Mouse (Mus musculus) ES-E14 (cell line): ENCODE data around the gene Lsg1. TPM values are rescaled to one million over a fixed set of nuclear protein-coding genes. Genes with fewer than 3 reads are reported as not detected.

ENCODE experiments used
- DNase-seq: peaks from one replicate; pipeline ENCODE4 v3.0.0-alpha.2; 2013; ENCODE audit warnings: low read depth, low spot score
- H3K27ac ChIP-seq: 2 replicates; pipeline ENCODE4 v1.5.1; 2012; ENCODE audit warnings: low read depth, mild to moderate bottlenecking, low read length, moderate library complexity, mixed read lengths; ENCODE audit not compliant: poor library complexity, insufficient read depth, severe bottlenecking
- H3K36me3 ChIP-seq: 2 replicates; pipeline ENCODE4 v1.6.1; 2012; ENCODE audit warnings: mild to moderate bottlenecking, low read length, moderate library complexity, mixed read lengths; ENCODE audit not compliant: control insufficient read depth, poor library complexity, insufficient read depth, severe bottlenecking
- H3K4me1 ChIP-seq, 2 experiments: fragments of 150-350 bp in 1 of 2; sonication (generic) in 1 of 2; 2 replicates each; pipeline ENCODE4 v1.6.1; 2012; ENCODE audit warnings: low read length in 2 of 2, mild to moderate bottlenecking in 1 of 2, mixed read lengths in 1 of 2; ENCODE audit not compliant: control insufficient read depth in 2 of 2, insufficient read depth in 2 of 2, poor library complexity in 1 of 2
- H3K4me3 ChIP-seq, 2 experiments: fragments of 150-350 bp in 1 of 2; sonication (generic) in 1 of 2; 2 replicates each; pipeline ENCODE4 v1.5.1; 2012; ENCODE audit warnings: low read length in 2 of 2, low read depth in 1 of 2, mild to moderate bottlenecking in 1 of 2, mixed read lengths in 1 of 2; ENCODE audit not compliant: insufficient read depth in 1 of 2, poor library complexity in 1 of 2, severe bottlenecking in 1 of 2
- H3K9ac ChIP-seq: 2 replicates; pipeline ENCODE4 v1.6.1; 2012; ENCODE audit warnings: low read depth, mild to moderate bottlenecking, low read length, mixed read lengths; ENCODE audit not compliant: poor library complexity, insufficient read depth, severe bottlenecking
- H3K9me3 ChIP-seq: fragments of 150-350 bp; sonication (generic); 2 replicates; pipeline ENCODE4 v1.6.1; 2012; ENCODE audit warnings: low read depth, mild to moderate bottlenecking, low read length; ENCODE audit not compliant: control insufficient read depth, insufficient read depth
- CHD2 ChIP-seq: IDR thresholded peaks from 2 replicates; pipeline ENCODE4 v1.6.1; 2014; ENCODE audit warnings: mild to moderate bottlenecking, low read depth, low read length, inconsistent platforms
- HCFC1 ChIP-seq: IDR thresholded peaks from 2 replicates; pipeline ENCODE4 v1.6.1; 2012; ENCODE audit warnings: low read length, inconsistent platforms, borderline replicate concordance; ENCODE audit not compliant: insufficient read depth
- MAFK ChIP-seq: IDR thresholded peaks from 2 replicates; pipeline ENCODE4 v1.6.1; 2014; ENCODE audit warnings: mild to moderate bottlenecking, low read depth, low read length, inconsistent platforms; ENCODE audit not compliant: insufficient read depth
- ZC3H11A ChIP-seq: IDR thresholded peaks from 2 replicates; pipeline ENCODE4 v1.6.1; 2012; ENCODE audit warnings: low read depth, mild to moderate bottlenecking, inconsistent platforms, low read length, borderline replicate concordance
- ZNF384 ChIP-seq: IDR thresholded peaks from 2 replicates; pipeline ENCODE4 v1.6.1; 2012; ENCODE audit warnings: low read depth, low read length, inconsistent platforms
- in situ Hi-C, 2 experiments: fragments of 600-800 bp; cut with MboI; formaldehyde crosslinking; loops; one replicate each; pipeline ENCODE4 v1.15.1; 2025; ENCODE audit warnings: low sequenced_read_pairs in 2 of 2, inconsistent platforms in 1 of 2; ENCODE audit not compliant: unreplicated experiment in 2 of 2
- total RNA-seq: library from RNA; depleted of rRNA; stranded (reverse); fragments of 300-350 nt; gene quantifications from 2 replicates; pipeline ENCODE4 v1.2.3, GENCODE M21; 2012

Gene Lsg1
- total RNA-seq, 1 experiment, result 87.2 TPM

- H3K4me1 ChIP-seq, result peaks cover 0 to 3% of the 10 kb centered on the region in 2 experiments; a peak in 2 of 4 replicates
- no peak overlapping the region for H3K9ac ChIP-seq
- TF ChIP-seq CHD2 (no peak), HCFC1 (no peak)
- in situ Hi-C loops, result no loop called here
- no peak overlapping the region for H3K27ac ChIP-seq
- no peaks in the 10 kb centered on the region for H3K36me3 ChIP-seq
- DNase-seq, result no peak
- H3K9me3 ChIP-seq, result no peaks in the 10 kb centered on the region
- no peak overlapping the region for H3K4me3 ChIP-seq
These were observed 56.6 kb downstream of the Lsg1 start for GRCm38 (mm10) chr16:30530815-30531214.

- H3K4me1 ChIP-seq, result peaks cover 0 to 6% of the 10 kb centered on the region in 2 experiments; a peak in 2 of 4 replicates
- no peak for TF ChIP-seq HCFC1
- TF ChIP-seq MAFK, result no peak
- no peak for TF ChIP-seq CHD2
- no peak for TF ChIP-seq ZC3H11A
- no peak for TF ChIP-seq ZNF384
- no peaks in the 10 kb centered on the region for H3K36me3 ChIP-seq
- no peak overlapping the region for H3K4me3 ChIP-seq
- no peak overlapping the region for H3K9ac ChIP-seq
- no peak overlapping the region for H3K27ac ChIP-seq
- no peaks in the 10 kb centered on the region for H3K9me3 ChIP-seq
- no peak for DNase-seq
- in situ Hi-C loops, result no loop called here
These were observed 59.0 kb downstream of the Lsg1 start for GRCm38 (mm10) chr16:30528386-30528785.

- in situ Hi-C loops, result no loop called here
- no peak overlapping the region for H3K27ac ChIP-seq
- H3K36me3 ChIP-seq, result no peaks in the 10 kb centered on the region
These were observed 59.5 kb downstream of the Lsg1 start for GRCm38 (mm10) chr16:30527889-30528288.

GRCm38 (mm10) chr16:30525756-30526155, 61.6 kb downstream of the Lsg1 start:
- DNase-seq, result no peak
- H3K27ac ChIP-seq, result no peak overlapping the region
- H3K9me3 ChIP-seq, result no peaks in the 10 kb centered on the region
- no peaks in the 10 kb centered on the region for H3K36me3 ChIP-seq
- no peak overlapping the region for H3K9ac ChIP-seq
- H3K4me1 ChIP-seq, result peaks cover 0 to 8% of the 10 kb centered on the region in 2 experiments; a peak in 1 of 4 replicates
- in situ Hi-C loops, result no loop called here
- no peak overlapping the region for H3K4me3 ChIP-seq
- TF ChIP-seq ZNF384 (no peak), ZC3H11A (no peak), MAFK (no peak), HCFC1 (no peak), CHD2 (no peak)

More at GRCm38 (mm10) chr16:30527889-30528288, 59.5 kb downstream of the Lsg1 start:
- no peak overlapping the region for H3K4me3 ChIP-seq
- no peak for DNase-seq
- no peak overlapping the region for H3K9ac ChIP-seq
- H3K9me3 ChIP-seq, result no peaks in the 10 kb centered on the region
- H3K4me1 ChIP-seq, result peaks cover 0 to 10% of the 10 kb centered on the region in 2 experiments; a peak in 2 of 4 replicates
- no peak for TF ChIP-seq ZNF384
- TF ChIP-seq ZC3H11A, result no peak
- TF ChIP-seq HCFC1, result no peak
- TF ChIP-seq MAFK, result no peak
- TF ChIP-seq CHD2, result no peak

GRCm38 (mm10) chr16:30524481-30524880, 62.9 kb downstream of the Lsg1 start:
- TF ChIP-seq ZC3H11A (no peak), MAFK (no peak), CHD2 (no peak), ZNF384 (no peak), HCFC1 (no peak)
- in situ Hi-C loops, result loop anchor here in 1 of 2 experiments (5.0 kb wide), 1 partner anchor 272 kb away; no protein-coding TSS in a partner anchor
- Histone ChIP-seq H3K27ac (no peak overlapping the region), H3K4me1 (peaks cover 0 to 8% of the 10 kb centered on the region in 2 experiments; a peak in 1 of 4 replicates), H3K9ac (no peak overlapping the region), H3K36me3 (no peaks in the 10 kb centered on the region), H3K9me3 (no peaks in the 10 kb centered on the region), H3K4me3 (no peak overlapping the region)
- no peak for DNase-seq
